Mouse (Mus musculus) MEL (cell line): ENCODE measurements at regions not wholly inside any gene's neighbourhood (a gene's known extent, or its start where the extent isn't known, plus 50 kb on each side); places are given as distances from the start of the nearest gene placed in this dataset.

ENCODE experiments used
- DNase-seq: peaks from one replicate; pipeline ENCODE4 v3.0.0; 2011; ENCODE audit warnings: low read depth, low spot score
- H3K27ac ChIP-seq: 2 replicates; pipeline ENCODE4 v1.5.1; 2012; ENCODE audit warnings: low read depth, mild to moderate bottlenecking, control low read depth, low read length, moderate library complexity; ENCODE audit not compliant: control insufficient read depth
- H3K27me3 ChIP-seq, 2 experiments: fragments of 150-350 bp in 1 of 2; sonication (generic) in 1 of 2; 2 replicates each; pipeline ENCODE4 v1.6.1; 2012; ENCODE audit warnings: low read length in 2 of 2, mild to moderate bottlenecking in 2 of 2, improper control_type of control experiment in 1 of 2, moderate library complexity in 1 of 2; ENCODE audit not compliant: insufficient read depth in 2 of 2, control insufficient read depth in 1 of 2
- H3K36me3 ChIP-seq, 2 experiments: 2 replicates each; pipeline ENCODE4 v1.6.1; 2012 to 2014; ENCODE audit warnings: low read length in 2 of 2, improper control_type of control experiment in 1 of 2, inconsistent platforms in 1 of 2, mild to moderate bottlenecking in 1 of 2; ENCODE audit not compliant: insufficient read depth in 2 of 2, control insufficient read depth in 1 of 2
- H3K4me1 ChIP-seq, 2 experiments: fragments of 150-350 bp in 1 of 2; sonication (generic) in 1 of 2; 2 replicates each; pipeline ENCODE4 v1.6.1; 2012; ENCODE audit warnings: low read length in 2 of 2, improper control_type of control experiment in 1 of 2, mild to moderate bottlenecking in 1 of 2; ENCODE audit not compliant: insufficient read depth in 2 of 2, control insufficient read depth in 1 of 2
- H3K4me3 ChIP-seq, 2 experiments: fragments of 150-350 bp in 1 of 2; sonication (generic) in 1 of 2; 2 replicates each; pipeline ENCODE4 v1.5.1; 2012; ENCODE audit warnings: low read depth in 2 of 2, low read length in 2 of 2, mild to moderate bottlenecking in 2 of 2, moderate library complexity in 2 of 2, control low read depth in 1 of 2, improper control_type of control experiment in 1 of 2; ENCODE audit not compliant: control insufficient read depth in 1 of 2, insufficient read depth in 1 of 2
- H3K79me2 ChIP-seq: 2 replicates; pipeline ENCODE4 v1.6.1; 2012; ENCODE audit warnings: mild to moderate bottlenecking, low read length, moderate library complexity; ENCODE audit not compliant: control insufficient read depth, poor library complexity, insufficient read depth
- H3K9ac ChIP-seq: 2 replicates; pipeline ENCODE4 v1.6.1; 2012; ENCODE audit warnings: low read depth, mild to moderate bottlenecking, control low read depth, low read length, moderate library complexity; ENCODE audit not compliant: control insufficient read depth, poor library complexity, severe bottlenecking
- H3K9me3 ChIP-seq: fragments of 150-350 bp; sonication (generic); replicated peaks from 2 replicates; pipeline ENCODE4 v1.6.1; 2012; ENCODE audit warnings: mild to moderate bottlenecking, low read length, improper control_type of control experiment, moderate library complexity; ENCODE audit not compliant: insufficient read depth
- BHLHE40 ChIP-seq: IDR thresholded peaks from 2 replicates; pipeline ENCODE4 v1.6.1; 2012; ENCODE audit warnings: low read depth, mild to moderate bottlenecking, inconsistent platforms, low read length, improper control_type of control experiment, borderline replicate concordance
- CHD1 ChIP-seq: IDR thresholded peaks from 2 replicates; pipeline ENCODE4 v1.6.1; 2012; ENCODE audit warnings: low read depth, mild to moderate bottlenecking, inconsistent platforms, low read length, improper control_type of control experiment
- CTCF ChIP-seq, 3 experiments: IDR thresholded peaks in 2 of 3; conservative IDR thresholded peaks in 1 of 3; 2 replicates each; pipeline ENCODE4 v1.5.1; 2011 to 2012; ENCODE audit warnings: low read length in 3 of 3, low read depth in 2 of 3, mild to moderate bottlenecking in 2 of 3, improper control_type of control experiment in 1 of 3, inconsistent platforms in 1 of 3, mixed read lengths in 1 of 3, moderate library complexity in 1 of 3; ENCODE audit not compliant: control insufficient read depth in 1 of 3, insufficient read depth in 1 of 3, poor library complexity in 1 of 3, severe bottlenecking in 1 of 3
- ETS1 ChIP-seq: IDR thresholded peaks from 2 replicates; pipeline ENCODE4 v1.6.1; 2012; ENCODE audit warnings: low read depth, mild to moderate bottlenecking, inconsistent platforms, low read length, improper control_type of control experiment, moderate library complexity
- GATA1 ChIP-seq: IDR thresholded peaks from 2 replicates; pipeline ENCODE4 v1.6.1; 2011; ENCODE audit warnings: low read depth, low read length, improper control_type of control experiment
- JUND ChIP-seq: IDR thresholded peaks from 2 replicates; pipeline ENCODE4 v1.6.1; 2011; ENCODE audit warnings: low read depth, mild to moderate bottlenecking, improper control_type of control experiment, low read length
- KAT2A ChIP-seq: conservative IDR thresholded peaks from 2 replicates; pipeline ENCODE4 v1.6.1; 2012; ENCODE audit warnings: low read depth, low read length, improper control_type of control experiment, inconsistent platforms
- MAFK ChIP-seq: IDR thresholded peaks from 2 replicates; pipeline ENCODE4 v1.6.1; 2011; ENCODE audit warnings: low read depth, mild to moderate bottlenecking, low read length, improper control_type of control experiment, borderline replicate concordance
- MAX ChIP-seq: IDR thresholded peaks from 2 replicates; pipeline ENCODE4 v1.6.1; 2011; ENCODE audit warnings: low read length, improper control_type of control experiment
- MAZ ChIP-seq: IDR thresholded peaks from 2 replicates; pipeline ENCODE4 v1.6.1; 2012; ENCODE audit warnings: low read depth, mild to moderate bottlenecking, inconsistent platforms, low read length, improper control_type of control experiment
- MEF2A ChIP-seq: IDR thresholded peaks from 2 replicates; pipeline ENCODE4 v1.6.1; 2014; ENCODE audit warnings: low read depth, mild to moderate bottlenecking, inconsistent platforms, low read length, improper control_type of control experiment; ENCODE audit not compliant: poor library complexity, insufficient replicate concordance, severe bottlenecking; ENCODE audit errors: extremely low read depth
- MXI1 ChIP-seq: IDR thresholded peaks from 2 replicates; pipeline ENCODE4 v1.6.1; 2011; ENCODE audit warnings: mild to moderate bottlenecking, low read depth, low read length, improper control_type of control experiment
- MYB ChIP-seq: IDR thresholded peaks from 2 replicates; pipeline ENCODE4 v1.6.1; 2011; ENCODE audit warnings: mild to moderate bottlenecking, low read depth, low read length, improper control_type of control experiment
- MYC ChIP-seq: IDR thresholded peaks from 2 replicates; pipeline ENCODE4 v1.6.1; 2011; ENCODE audit warnings: low read depth, mild to moderate bottlenecking, low read length, improper control_type of control experiment, moderate library complexity
- NELFE ChIP-seq: IDR thresholded peaks from 2 replicates; pipeline ENCODE4 v1.6.1; 2011; ENCODE audit warnings: low read depth, low read length, improper control_type of control experiment
- NRF1 ChIP-seq: IDR thresholded peaks from 2 replicates; pipeline ENCODE4 v1.6.1; 2014; ENCODE audit warnings: low read depth, mild to moderate bottlenecking, inconsistent platforms, low read length, improper control_type of control experiment, moderate library complexity; ENCODE audit not compliant: poor library complexity, insufficient read depth, severe bottlenecking
- POLR2AphosphoS5 ChIP-seq: IDR thresholded peaks from 2 replicates; pipeline ENCODE4 v1.6.1; 2012; ENCODE audit warnings: low read depth, borderline replicate concordance, mild to moderate bottlenecking, inconsistent platforms, low read length, moderate library complexity, mixed read lengths
- RAD21 ChIP-seq: IDR thresholded peaks from 2 replicates; pipeline ENCODE4 v1.6.1; 2011; ENCODE audit warnings: mild to moderate bottlenecking, low read depth, low read length, improper control_type of control experiment
- SIN3A ChIP-seq: IDR thresholded peaks from 2 replicates; pipeline ENCODE4 v1.6.1; 2012; ENCODE audit warnings: low read length, improper control_type of control experiment, inconsistent platforms
- SMC3 ChIP-seq: IDR thresholded peaks from 2 replicates; pipeline ENCODE4 v1.6.1; 2011; ENCODE audit warnings: low read depth, low read length, improper control_type of control experiment
- TAL1 ChIP-seq: IDR thresholded peaks from 2 replicates; pipeline ENCODE4 v1.6.1; 2012; ENCODE audit warnings: mild to moderate bottlenecking, inconsistent platforms, low read length, moderate library complexity, mixed read lengths
- UBTF ChIP-seq: IDR thresholded peaks from 2 replicates; pipeline ENCODE4 v1.6.1; 2012; ENCODE audit warnings: low read depth, mild to moderate bottlenecking, inconsistent platforms, low read length, improper control_type of control experiment, moderate library complexity, borderline replicate concordance; ENCODE audit not compliant: insufficient read depth
- USF2 ChIP-seq, 2 experiments: IDR thresholded peaks; 2 replicates each; pipeline ENCODE4 v1.6.1; 2011 to 2012; ENCODE audit warnings: improper control_type of control experiment in 2 of 2, low read length in 2 of 2, borderline replicate concordance in 1 of 2, inconsistent platforms in 1 of 2, low read depth in 1 of 2, mild to moderate bottlenecking in 1 of 2; ENCODE audit not compliant: insufficient read depth in 1 of 2
- ZC3H11A ChIP-seq: IDR thresholded peaks from 2 replicates; pipeline ENCODE4 v1.6.1; 2012; ENCODE audit warnings: low read depth, mild to moderate bottlenecking, inconsistent platforms, low read length, improper control_type of control experiment
- ZKSCAN1 ChIP-seq: IDR thresholded peaks from 2 replicates; pipeline ENCODE4 v1.6.1; 2012; ENCODE audit warnings: low read depth, mild to moderate bottlenecking, inconsistent platforms, low read length, improper control_type of control experiment, moderate library complexity
- ZNF384 ChIP-seq: IDR thresholded peaks from 2 replicates; pipeline ENCODE4 v1.6.1; 2012; ENCODE audit warnings: low read depth, mild to moderate bottlenecking, inconsistent platforms, low read length, improper control_type of control experiment

GRCm38 (mm10) chr13:101274470-101275141 lies 441.4 kb upstream of the Slc30a5 start:
- TF ChIP-seq SMC3 (no peak), ZC3H11A (no peak), MAFK (no peak), USF2 (IDR thresholded peaks at IDR 0.05; ENCODE audit: borderline replicate concordance in 1 of 2, insufficient read depth in 1 of 2, low read depth in 1 of 2, low read length in 2 of 2) (no peak), BHLHE40 (no peak), NELFE (no peak), ZKSCAN1 (no peak), JUND (no peak), MYC (no peak), POLR2AphosphoS5 (no peak), CTCF (IDR thresholded peaks at IDR 0.05 in 2 of 3, conservative IDR thresholded peaks at IDR 0.05 in 1 of 3; ENCODE audit: control insufficient read depth in 1 of 3, insufficient read depth in 1 of 3, low read depth in 2 of 3, low read length in 3 of 3, poor library complexity in 1 of 3, severe bottlenecking in 1 of 3) (no peak)
- TF ChIP-seq, all 39 proteins: peak for 0
- H3K36me3 ChIP-seq, result no peaks in the 10 kb centered on the region
- no peak for DNase-seq

DNA sequence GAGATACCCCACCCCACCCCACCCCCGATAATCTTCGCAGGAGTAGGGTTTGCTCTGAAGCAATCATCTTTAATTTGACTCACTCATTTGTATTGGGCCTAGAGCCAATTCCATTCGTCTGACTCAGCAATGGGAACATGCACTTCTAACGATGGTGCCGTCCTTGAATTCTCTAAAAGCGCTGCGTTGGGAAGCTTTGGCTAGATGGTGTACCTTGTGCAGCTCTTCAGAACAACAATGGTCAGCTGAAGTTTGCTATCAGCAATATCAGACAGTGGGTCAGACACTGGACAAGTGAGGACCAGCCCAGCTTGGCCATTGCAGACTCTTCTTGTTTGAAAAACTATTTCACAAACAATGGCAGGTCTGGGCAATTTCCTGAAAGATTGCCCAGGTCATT lies 440.1 kb upstream of the Slc30a5 start:
- Histone ChIP-seq H3K79me2 (no peaks in the 10 kb centered on the region), H3K9me3 (no peaks in the 10 kb centered on the region)
- no peak for TF ChIP-seq MAX
- no peak for TF ChIP-seq MXI1
- TF ChIP-seq ETS1, result no peak
- no peak for TF ChIP-seq ZNF384
- TF ChIP-seq NRF1, result no peak
- no peak for TF ChIP-seq TAL1
- no peak for TF ChIP-seq GATA1
- no peak for TF ChIP-seq CHD1
- no peak for TF ChIP-seq MEF2A
- no peak for TF ChIP-seq SIN3A
- no peak for TF ChIP-seq MAZ
- TF ChIP-seq RAD21, result no peak
- no peak for TF ChIP-seq UBTF
- no peak for TF ChIP-seq MYC
- no peak for TF ChIP-seq BHLHE40
- TF ChIP-seq MYB, result no peak
- no peak for TF ChIP-seq CTCF (IDR thresholded peaks at IDR 0.05 in 2 of 3, conservative IDR thresholded peaks at IDR 0.05 in 1 of 3; ENCODE audit: control insufficient read depth in 1 of 3, insufficient read depth in 1 of 3, low read depth in 2 of 3, low read length in 3 of 3, poor library complexity in 1 of 3, severe bottlenecking in 1 of 3)
- no peak for TF ChIP-seq KAT2A
- TF ChIP-seq, all 39 proteins: peak for 0

More at GRCm38 (mm10) chr13:101274470-101275141, 441.4 kb upstream of the Slc30a5 start:
- no peak overlapping the region for H3K4me3 ChIP-seq
- no peak overlapping the region for H3K9ac ChIP-seq
- no peak overlapping the region for H3K27ac ChIP-seq
- no peaks in the 10 kb centered on the region for H3K79me2 ChIP-seq
- H3K4me1 ChIP-seq, result no peaks in the 10 kb centered on the region
- no peaks in the 10 kb centered on the region; a peak in 1 of 4 replicates for H3K27me3 ChIP-seq
- H3K9me3 ChIP-seq, result no peaks in the 10 kb centered on the region

More for the DNA sequence above, 440.1 kb upstream of the Slc30a5 start:
- H3K4me3 ChIP-seq, result no peak overlapping the region
- H3K27ac ChIP-seq, result no peak overlapping the region
- no peaks in the 10 kb centered on the region for H3K36me3 ChIP-seq
- no peaks in the 10 kb centered on the region; a peak in 1 of 4 replicates for H3K27me3 ChIP-seq
- no peak for DNase-seq
- H3K4me1 ChIP-seq, result no peaks in the 10 kb centered on the region
- H3K9ac ChIP-seq, result no peak overlapping the region
